Mouse (Mus musculus) G1E (cell line): ENCODE results near the gene Slc48a1. TPM values are rescaled to one million over a fixed set of nuclear protein-coding genes. Genes with fewer than 3 reads are reported as not detected.
A peak's percentile ranks its signal among the peaks of the same experiment; 100 is the strongest.

Experiments used
- ATAC-seq: 2 replicates; pipeline ENCODE4 v1.8.0; 2016; ENCODE audit warnings: mild to moderate bottlenecking; ENCODE audit not compliant: insufficient number of reproducible peaks, poor library complexity, low FRiP score, severe bottlenecking; ENCODE audit errors: extremely low read depth
- DNase-seq: peaks from one replicate; pipeline ENCODE4 v3.0.0; 2012; ENCODE audit warnings: low spot score
- H3K27me3 ChIP-seq: 2 replicates; pipeline ENCODE4 v1.6.1; 2012; ENCODE audit warnings: mild to moderate bottlenecking, low read length, inconsistent platforms; ENCODE audit not compliant: insufficient read depth
- H3K36me3 ChIP-seq: replicated peaks from 2 replicates; pipeline ENCODE3; 2012; ENCODE audit warnings: mild to moderate bottlenecking, inconsistent platforms
- H3K4me1 ChIP-seq: 2 replicates; pipeline ENCODE4 v1.6.1; 2012; ENCODE audit warnings: low read depth, low read length, inconsistent platforms, mixed read lengths; ENCODE audit not compliant: insufficient read depth
- H3K4me3 ChIP-seq: 2 replicates; pipeline ENCODE4 v1.5.1; 2012; ENCODE audit warnings: low read depth, mild to moderate bottlenecking, inconsistent platforms, low read length, moderate library complexity, mixed read lengths
- H3K9me3 ChIP-seq: replicated peaks from 2 replicates; pipeline ENCODE4 v1.6.1; 2012; ENCODE audit warnings: inconsistent platforms
- CTCF ChIP-seq: IDR thresholded peaks from 2 replicates; pipeline ENCODE4 v1.5.1; 2012; ENCODE audit warnings: low read depth, low read length, inconsistent platforms, mixed read lengths
- GATA1 ChIP-seq: IDR thresholded peaks from 2 replicates; pipeline ENCODE4 v1.6.1; 2012; ENCODE audit warnings: borderline replicate concordance, low read length, inconsistent platforms, mixed read lengths
- GATA2 ChIP-seq: IDR thresholded peaks from 2 replicates; pipeline ENCODE4 v1.6.1; 2012; ENCODE audit warnings: low read depth, low read length, inconsistent platforms, borderline replicate concordance
- POLR2AphosphoS5 ChIP-seq: IDR thresholded peaks from 2 replicates; pipeline ENCODE4 v1.6.1; 2012; ENCODE audit warnings: low read depth, low read length, inconsistent platforms; ENCODE audit not compliant: insufficient replicate concordance
- TAL1 ChIP-seq: conservative IDR thresholded peaks from 2 replicates; pipeline ENCODE4 v1.6.1; 2012; ENCODE audit warnings: low read depth, low read length, inconsistent platforms, mixed read lengths
- polyA plus RNA-seq: library from polyadenylated mRNA; stranded (reverse); fragments of >175 nt; gene quantifications from 2 replicates; pipeline ENCODE4 v1.2.3, GENCODE M21; 2012
- total RNA-seq, 2 experiments: library from RNA; stranded (forward) in 1 of 2; stranded (reverse) in 1 of 2; fragments of 200-1000 nt in 1 of 2; fragments of >200 nt in 1 of 2; fragmentation: Nextera tagmentation in 1 of 2; gene quantifications; 2 replicates each; pipeline ENCODE4 v1.2.3; 2014 to 2017

Gene Slc48a1
- total and polyA plus RNA-seq, 3 experiments = 108 to 256 (median 125) TPM

GRCm38 (mm10) chr15:97765090-97765794, 13.1 kb upstream of the Slc48a1 start:
- no peaks in the 10 kb centered on the region for H3K36me3 ChIP-seq
- H3K9me3 ChIP-seq = no peaks in the 10 kb centered on the region
- TF ChIP-seq CTCF (no peak), TAL1 (no peak), GATA2 (no peak), GATA1 (no peak), POLR2AphosphoS5 (no peak)
- DNase-seq (no peak), ATAC-seq (no peak)
- peaks cover 11% of the 10 kb centered on the region for H3K4me1 ChIP-seq
- peaks cover 87% of the 10 kb centered on the region for H3K27me3 ChIP-seq
- no peak overlapping the region for H3K4me3 ChIP-seq

- no peak for ATAC-seq
- Histone ChIP-seq H3K4me1 (peaks cover 11% of the 10 kb centered on the region), H3K4me3 (no peak overlapping the region)
These were observed 12.1 kb upstream of the Slc48a1 start for GRCm38 (mm10) chr15:97766194-97766593.

GRCm38 (mm10) chr15:97766594-97767279, 11.6 kb upstream of the Slc48a1 start:
- Histone ChIP-seq H3K9me3 (no peaks in the 10 kb centered on the region), H3K27me3 (peaks cover 90% of the 10 kb centered on the region), H3K4me1 (peaks cover 11% of the 10 kb centered on the region), H3K36me3 (no peaks in the 10 kb centered on the region), H3K4me3 (no peak overlapping the region)
- no peak for DNase-seq
- ATAC-seq = no peak
- no peak for TF ChIP-seq GATA1
- no peak for TF ChIP-seq POLR2AphosphoS5
- TF ChIP-seq CTCF = no peak
- TF ChIP-seq GATA2 = no peak
- TF ChIP-seq TAL1 = no peak

More at GRCm38 (mm10) chr15:97766194-97766593, 12.1 kb upstream of the Slc48a1 start:
- Histone ChIP-seq H3K27me3 (peaks cover 90% of the 10 kb centered on the region), H3K36me3 (no peaks in the 10 kb centered on the region), H3K9me3 (no peaks in the 10 kb centered on the region)
- no peak for TF ChIP-seq POLR2AphosphoS5
- TF ChIP-seq TAL1 = no peak
- no peak for TF ChIP-seq GATA2
- no peak for TF ChIP-seq CTCF
- no peak for TF ChIP-seq GATA1
- no peak for DNase-seq

GRCm38 (mm10) chr15:97767280-97768186, 10.8 kb upstream of the Slc48a1 start, which contains the start of gene Rapgef3:
TSS of gene Rapgef3 (minus strand) at chr15:97767972.
- Histone ChIP-seq H3K4me1 (peaks cover 11% of the 10 kb centered on the region), H3K4me3 (peak within 1 kb of the TSS; percentile 37; the same call in 1 of the 2 replicates), H3K9me3 (no peaks in the 10 kb centered on the region), H3K36me3 (no peaks in the 10 kb centered on the region), H3K27me3 (peaks cover 93% of the 10 kb centered on the region)
- ATAC-seq (peak; percentile 48), DNase-seq (peak; percentile 81)
- TF ChIP-seq CTCF (peak; percentile 13; the same call in 1 of the 2 replicates), GATA2 (no peak)

GRCm38 (mm10) chr15:97768192-97768591, 10.1 kb upstream of the Slc48a1 start:
- Histone ChIP-seq H3K4me3 (no peak overlapping the region; the same call in 1 of the 2 replicates), H3K9me3 (no peaks in the 10 kb centered on the region), H3K27me3 (peaks cover 94% of the 10 kb centered on the region), H3K36me3 (no peaks in the 10 kb centered on the region), H3K4me1 (peaks cover 11% of the 10 kb centered on the region)
- no peak for ATAC-seq
- no peak for DNase-seq
- TF ChIP-seq TAL1 (no peak), GATA2 (no peak)

GRCm38 (mm10) chr15:97770280-97770679, 8.0 kb upstream of the Slc48a1 start:
- Histone ChIP-seq H3K27me3 (peaks cover 90% of the 10 kb centered on the region), H3K36me3 (no peaks in the 10 kb centered on the region), H3K4me3 (no peak overlapping the region), H3K9me3 (no peaks in the 10 kb centered on the region), H3K4me1 (peaks cover 15% of the 10 kb centered on the region)
- ATAC-seq (no peak), DNase-seq (no peak)
- TF ChIP-seq GATA2 (no peak), POLR2AphosphoS5 (no peak), CTCF (no peak), GATA1 (no peak), TAL1 (no peak)
